Mouse (Mus musculus): Measurements from ENCODE around the gene Vmn1r195. TPM values are rescaled to one million over a fixed set of nuclear protein-coding genes. Genes with fewer than 3 reads are reported as not detected.
"Not testable (repeated sequence)": the region's sequence is repeated elsewhere in the genome, so short reads cannot be mapped to it uniquely, and the experiment has no call there.

The Vmn1r195 gene
- not detected in 2 replicates for polyA plus RNA-seq (2015; fragmentation: Nextera tagmentation; extraction: Ambion mirVana)

GRCm38 (mm10) chr13:22270222-22270621, at the start of gene Vmn1r195:
Gene Vmn1r195 (plus strand): TSS chr13:22270522.
- ATAC-seq; H3K27me3 ChIP-seq (replicated peaks; ENCODE audit: control insufficient read depth, insufficient read depth, low read length); H3K4me3 ChIP-seq (ENCODE audit: low read length); H3K27ac ChIP-seq (ENCODE audit: low read depth, low read length); H3K9ac ChIP-seq (ENCODE audit: low read depth, low read length); H3K9me3 ChIP-seq (ENCODE audit: control insufficient read depth, low read length); H3K4me2 ChIP-seq (ENCODE audit: low read length); H3K4me1 ChIP-seq (ENCODE audit: control insufficient read depth, insufficient read depth, low read depth, low read length); H3K36me3 ChIP-seq (ENCODE audit: control insufficient read depth, insufficient read depth, low read length): not testable (repeated sequence)
- WGBS: 89% methylated on average over 1 of the region's 1 CpGs

GRCm38 (mm10) chr13:22223060-22223459, 47.3 kb upstream of the Vmn1r195 start, which contains the start of gene Vmn1r193:
Gene Vmn1r193 (minus strand): TSS chr13:22223160.
- H3K4me3 ChIP-seq (ENCODE audit: low read length); H3K9ac ChIP-seq (ENCODE audit: low read depth, low read length); H3K4me2 ChIP-seq (ENCODE audit: low read length); H3K4me1 ChIP-seq (ENCODE audit: control insufficient read depth, insufficient read depth, low read depth, low read length); H3K27me3 ChIP-seq (replicated peaks; ENCODE audit: control insufficient read depth, insufficient read depth, low read length); H3K36me3 ChIP-seq (ENCODE audit: control insufficient read depth, insufficient read depth, low read length); ATAC-seq; H3K27ac ChIP-seq (ENCODE audit: low read depth, low read length); H3K9me3 ChIP-seq (ENCODE audit: control insufficient read depth, low read length): not testable (repeated sequence)
- 77% methylated on average over 1 of the region's 1 CpGs for WGBS

- ATAC-seq: no peak
- Histone ChIP-seq H3K27ac (ENCODE audit: low read depth, low read length) (no peak within 1 kb of the TSS), H3K4me3 (ENCODE audit: low read length) (no peak within 1 kb of the TSS), H3K27me3 (replicated peaks; ENCODE audit: control insufficient read depth, insufficient read depth, low read length) (no peaks in the 10 kb centered on the region), H3K4me1 (ENCODE audit: control insufficient read depth, insufficient read depth, low read depth, low read length) (no peaks in the 10 kb centered on the region), H3K9ac (ENCODE audit: low read depth, low read length) (no peak within 1 kb of the TSS), H3K4me2 (ENCODE audit: low read length) (no peak within 1 kb of the TSS), H3K36me3 (ENCODE audit: control insufficient read depth, insufficient read depth, low read length) (no peaks in the 10 kb centered on the region), H3K9me3 (ENCODE audit: control insufficient read depth, low read length) (no peaks in the 10 kb centered on the region)
- WGBS: 46% methylated on average over 1 of the region's 1 CpGs
Observed at GRCm38 (mm10) chr13:22243915-22244314, 26.4 kb upstream of the Vmn1r195 start, which contains the start of gene Vmn1r194. Gene Vmn1r194 (plus strand): TSS chr13:22244215.

- 60% methylated on average over 2 of the region's 2 CpGs for WGBS
- no peak for ATAC-seq
- H3K9ac ChIP-seq (ENCODE audit: low read depth, low read length): no peak overlapping the region
- H3K27me3 ChIP-seq (replicated peaks; ENCODE audit: control insufficient read depth, insufficient read depth, low read length): no peaks in the 10 kb centered on the region
- H3K4me3 ChIP-seq (ENCODE audit: low read length): no peak overlapping the region
- H3K36me3 ChIP-seq (ENCODE audit: control insufficient read depth, insufficient read depth, low read length): no peaks in the 10 kb centered on the region
- no peaks in the 10 kb centered on the region for H3K9me3 ChIP-seq (ENCODE audit: control insufficient read depth, low read length)
- H3K4me1 ChIP-seq (ENCODE audit: control insufficient read depth, insufficient read depth, low read depth, low read length): no peaks in the 10 kb centered on the region
- H3K4me2 ChIP-seq (ENCODE audit: low read length): no peak overlapping the region
- no peak overlapping the region for H3K27ac ChIP-seq (ENCODE audit: low read depth, low read length)
Observed at GRCm38 (mm10) chr13:22271721-22272120, 1.4 kb downstream of the Vmn1r195 start.

DNA sequence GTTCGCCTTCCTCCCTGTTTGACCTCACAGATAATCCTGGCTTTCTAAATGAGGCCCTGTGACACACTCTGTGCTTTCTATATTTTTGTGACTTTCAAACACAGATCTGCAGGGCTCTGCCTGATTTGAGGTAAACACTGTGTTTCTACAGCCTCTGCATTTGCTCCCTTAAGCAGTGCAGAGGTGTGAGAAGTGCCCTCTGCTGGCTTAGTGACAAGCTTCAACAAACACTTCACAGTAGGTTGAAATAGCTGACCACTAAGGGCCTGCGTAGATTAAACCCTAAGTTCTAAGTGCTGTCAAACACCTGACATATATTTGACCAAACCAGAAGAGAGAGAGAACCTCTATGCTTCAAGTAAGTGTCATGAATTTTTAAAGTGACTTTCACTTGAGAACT, 14.3 kb downstream of the Vmn1r195 start:
- Histone ChIP-seq H3K36me3 (ENCODE audit: control insufficient read depth, insufficient read depth, low read length) (no peaks in the 10 kb centered on the region), H3K4me1 (ENCODE audit: control insufficient read depth, insufficient read depth, low read depth, low read length) (no peaks in the 10 kb centered on the region), H3K4me3 (ENCODE audit: low read length) (no peak overlapping the region), H3K9me3 (ENCODE audit: control insufficient read depth, low read length) (no peaks in the 10 kb centered on the region), H3K9ac (ENCODE audit: low read depth, low read length) (no peak overlapping the region), H3K27ac (ENCODE audit: low read depth, low read length) (no peak overlapping the region), H3K27me3 (replicated peaks; ENCODE audit: control insufficient read depth, insufficient read depth, low read length) (no peaks in the 10 kb centered on the region), H3K4me2 (ENCODE audit: low read length) (no peak overlapping the region)
- ATAC-seq: no peak
- WGBS: 74% methylated on average over 2 of the region's 2 CpGs

DNA sequence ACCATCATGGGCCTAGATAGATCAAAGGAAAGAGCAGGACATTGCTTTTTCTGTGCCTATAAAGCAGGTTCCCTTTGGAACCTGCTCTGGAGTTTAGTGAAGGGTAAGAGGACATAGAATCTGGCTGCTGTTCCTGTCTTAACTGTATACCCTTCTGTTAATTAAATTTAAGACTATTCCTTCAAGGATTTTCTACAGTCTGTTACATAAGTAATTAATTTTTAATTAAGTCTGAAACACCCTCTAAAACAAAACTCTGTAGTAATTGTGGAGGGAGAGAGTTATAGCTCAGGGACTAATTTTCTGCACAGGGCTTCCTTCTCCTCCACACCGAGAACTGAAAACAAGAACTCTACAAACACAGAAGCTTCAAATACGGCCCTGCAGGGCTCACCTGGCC, 19.3 kb downstream of the Vmn1r195 start, which contains the start of gene Vmn1r196:
Vmn1r196 (plus strand) TSS at position 301 of the 400 bp plus-strand sequence.
- WGBS: 77% methylated on average over 2 of the region's 2 CpGs
- H3K9me3 ChIP-seq (ENCODE audit: control insufficient read depth, low read length): no peaks in the 10 kb centered on the region

GRCm38 (mm10) chr13:22308075-22308474, 37.8 kb downstream of the Vmn1r195 start:
- H3K36me3 ChIP-seq (ENCODE audit: control insufficient read depth, insufficient read depth, low read length); H3K9ac ChIP-seq (ENCODE audit: low read depth, low read length); H3K27ac ChIP-seq (ENCODE audit: low read depth, low read length); H3K4me1 ChIP-seq (ENCODE audit: control insufficient read depth, insufficient read depth, low read depth, low read length); ATAC-seq; H3K27me3 ChIP-seq (replicated peaks; ENCODE audit: control insufficient read depth, insufficient read depth, low read length); H3K4me3 ChIP-seq (ENCODE audit: low read length); H3K9me3 ChIP-seq (ENCODE audit: control insufficient read depth, low read length); H3K4me2 ChIP-seq (ENCODE audit: low read length): not testable (repeated sequence)
- 93% methylated on average over 5 of the region's 5 CpGs for WGBS

More for the DNA sequence above, 19.3 kb downstream of the Vmn1r195 start, which contains the start of gene Vmn1r196:
- Histone ChIP-seq H3K9ac (ENCODE audit: low read depth, low read length) (no peak within 1 kb of the TSS), H3K4me3 (ENCODE audit: low read length) (no peak within 1 kb of the TSS), H3K27me3 (replicated peaks; ENCODE audit: control insufficient read depth, insufficient read depth, low read length) (no peaks in the 10 kb centered on the region), H3K4me1 (ENCODE audit: control insufficient read depth, insufficient read depth, low read depth, low read length) (no peaks in the 10 kb centered on the region), H3K36me3 (ENCODE audit: control insufficient read depth, insufficient read depth, low read length) (no peaks in the 10 kb centered on the region), H3K4me2 (ENCODE audit: low read length) (no peak within 1 kb of the TSS), H3K27ac (ENCODE audit: low read depth, low read length) (no peak within 1 kb of the TSS)
- no peak for ATAC-seq

- WGBS: 85% methylated on average over 2 of the region's 2 CpGs
- Histone ChIP-seq H3K36me3 (ENCODE audit: control insufficient read depth, insufficient read depth, low read length) (no peaks in the 10 kb centered on the region), H3K4me3 (ENCODE audit: low read length) (no peak overlapping the region), H3K9me3 (ENCODE audit: control insufficient read depth, low read length) (no peaks in the 10 kb centered on the region), H3K4me1 (ENCODE audit: control insufficient read depth, insufficient read depth, low read depth, low read length) (no peaks in the 10 kb centered on the region), H3K9ac (ENCODE audit: low read depth, low read length) (no peak overlapping the region), H3K27ac (ENCODE audit: low read depth, low read length) (no peak overlapping the region), H3K4me2 (ENCODE audit: low read length) (no peak overlapping the region), H3K27me3 (replicated peaks; ENCODE audit: control insufficient read depth, insufficient read depth, low read length) (no peaks in the 10 kb centered on the region)
- no peak for ATAC-seq
Observed at GRCm38 (mm10) chr13:22315361-22315760, 45.0 kb downstream of the Vmn1r195 start.

- Histone ChIP-seq H3K4me1 (ENCODE audit: control insufficient read depth, insufficient read depth, low read depth, low read length) (no peaks in the 10 kb centered on the region), H3K4me3 (ENCODE audit: low read length) (no peak overlapping the region), H3K36me3 (ENCODE audit: control insufficient read depth, insufficient read depth, low read length) (no peaks in the 10 kb centered on the region), H3K4me2 (ENCODE audit: low read length) (no peak overlapping the region), H3K27ac (ENCODE audit: low read depth, low read length) (no peak overlapping the region), H3K9ac (ENCODE audit: low read depth, low read length) (no peak overlapping the region), H3K9me3 (ENCODE audit: control insufficient read depth, low read length) (no peaks in the 10 kb centered on the region), H3K27me3 (replicated peaks; ENCODE audit: control insufficient read depth, insufficient read depth, low read length) (no peaks in the 10 kb centered on the region)
- ATAC-seq: no peak
- 79% methylated on average over 2 of the region's 2 CpGs for WGBS
Observed at GRCm38 (mm10) chr13:22317366-22317765, 47.0 kb downstream of the Vmn1r195 start.

GRCm38 (mm10) chr13:22320091-22320490, 49.8 kb downstream of the Vmn1r195 start:
- no peaks in the 10 kb centered on the region for H3K4me1 ChIP-seq (ENCODE audit: control insufficient read depth, insufficient read depth, low read depth, low read length)
- H3K36me3 ChIP-seq (ENCODE audit: control insufficient read depth, insufficient read depth, low read length): no peaks in the 10 kb centered on the region
- H3K4me3 ChIP-seq (ENCODE audit: low read length): no peak overlapping the region
- ATAC-seq: no peak
- no peaks in the 10 kb centered on the region for H3K9me3 ChIP-seq (ENCODE audit: control insufficient read depth, low read length)
- no peak overlapping the region for H3K4me2 ChIP-seq (ENCODE audit: low read length)
- no peak overlapping the region for H3K9ac ChIP-seq (ENCODE audit: low read depth, low read length)
- H3K27me3 ChIP-seq (replicated peaks; ENCODE audit: control insufficient read depth, insufficient read depth, low read length): no peaks in the 10 kb centered on the region
- no peak overlapping the region for H3K27ac ChIP-seq (ENCODE audit: low read depth, low read length)
